Comparison of ENCODE assay signal across 9 mouse cellular contexts in genomic region chr17:35736280-35736960, GRCm38 (mm10). TPM values are rescaled to one million over a fixed set of nuclear protein-coding genes. Genes with fewer than 3 reads are reported as not detected.
DNase-seq lines count a peak whose midpoint lies in the region; ATAC-seq lines count a peak whose summit lies in the region.
"Had no signal": no experiment of that assay in that cellular context is flagged by ENCODE, and none has a peak within 500 bp of the region (broad histone marks: within the 10 kb centered on the region; RNA-seq: fewer than 3 reads in every experiment).

No protein-coding gene starts in this region.

- no peak overlapping the region for H3K4me2 ChIP-seq in forebrain, embryonic 13.5 days

- no peaks in the 10 kb centered on the region for H3K36me3 ChIP-seq in forebrain, embryonic 13.5 days (ENCODE audit: poor library complexity, severe bottlenecking)

- intact Hi-C loops in heart, postnatal 10 days (cut with DNase I): loop anchor here (5.0 kb wide), 2 partner anchors 144 to 171 kb away; no protein-coding TSS in a partner anchor

- H3K9me3 ChIP-seq in forebrain, embryonic 13.5 days (replicated peaks): no peaks in the 10 kb centered on the region

- 0 out of 2 replicates have a peak, but pooled peaks have one; percentile 27 for ATAC-seq in forebrain, embryonic 13.5 days

- peak overlapping the region; percentile 21; the same call in 1 of the 2 replicates for H3K9ac ChIP-seq in forebrain, embryonic 13.5 days

- 43% methylated on average over 12 of the region's 12 CpGs for WGBS in forebrain, embryonic 13.5 days

- H3K27ac ChIP-seq in forebrain, embryonic 13.5 days: no peak overlapping the region

- H3K4me1 ChIP-seq in forebrain, embryonic 13.5 days: peaks cover 3% of the 10 kb centered on the region; the same call in 1 of the 2 replicates

- H3K27me3 ChIP-seq in forebrain, embryonic 13.5 days: peaks cover 10% of the 10 kb centered on the region; the same call in 1 of the 2 replicates

- DNase-seq in CD4-positive, CD25-positive, alpha-beta regulatory T cell, adult 2 months (ENCODE audit: low read depth, low spot score): peak; percentile 90
- peak; percentile 79 for DNase-seq in brain, adult 2 months (ENCODE audit: low read depth, low spot score)
- DNase-seq in heart, postnatal 10 days: peak; percentile 78 to 88
- DNase-seq in layer of hippocampus, adult 18-20 months (ENCODE audit: low spot score in 2 of 2): peak; percentile 44 to 80
- DNase-seq in lung, adult 18-20 months: peak; percentile 68 to 76
- peak; percentile 39 for DNase-seq in ovary, adult 18-20 months (ENCODE audit: low spot score)
- DNase-seq in thymus, postnatal 0 days (ENCODE audit: low spot score): peak; percentile 77

- no peak overlapping the region for H3K4me3 ChIP-seq in forebrain, embryonic 13.5 days
- H3K4me3 ChIP-seq: myocyte had no signal

RNA-seq across cellular contexts. Expression of gene Ddr1, which starts 32.0 kb away (rescaled TPM):
- polyA plus RNA-seq in forebrain, embryonic 13.5 days (2015; fragmentation: Nextera tagmentation; extraction: Ambion mirVana): 153 and 169 TPM in 2 replicates
- 10 to 100 TPM; 56.8 to 66.6 TPM for total RNA-seq in heart, postnatal 10 days (2021)
- 10 to 100 TPM; 59.0 to 59.7 TPM for total RNA-seq in layer of hippocampus, adult 18-20 months (2021)
- polyA plus RNA-seq in thymus, postnatal 0 days (2015; fragmentation: Nextera tagmentation; extraction: Ambion mirVana): 33.7 and 33.8 TPM in 2 replicates

Comparison
In these comparisons a context has a peak if more than half of its experiments do, and no peak if none do; other contexts are left out.
1. DNase-seq: peak in every context shown above with its lines; median percentile 90 in CD4-positive, CD25-positive, alpha-beta regulatory T cell, adult 2 months; 83 in heart, postnatal 10 days; 79 in brain, adult 2 months; 77 in thymus, postnatal 0 days; 72 in lung, adult 18-20 months; 62 in layer of hippocampus, adult 18-20 months; 39 in ovary, adult 18-20 months.